Mouse (Mus musculus): ENCODE measurements at regions not wholly inside any gene's neighbourhood (a gene's known extent, or its start where the extent isn't known, plus 50 kb on each side); places are given as distances from the start of the nearest gene placed in this dataset.

DNA sequence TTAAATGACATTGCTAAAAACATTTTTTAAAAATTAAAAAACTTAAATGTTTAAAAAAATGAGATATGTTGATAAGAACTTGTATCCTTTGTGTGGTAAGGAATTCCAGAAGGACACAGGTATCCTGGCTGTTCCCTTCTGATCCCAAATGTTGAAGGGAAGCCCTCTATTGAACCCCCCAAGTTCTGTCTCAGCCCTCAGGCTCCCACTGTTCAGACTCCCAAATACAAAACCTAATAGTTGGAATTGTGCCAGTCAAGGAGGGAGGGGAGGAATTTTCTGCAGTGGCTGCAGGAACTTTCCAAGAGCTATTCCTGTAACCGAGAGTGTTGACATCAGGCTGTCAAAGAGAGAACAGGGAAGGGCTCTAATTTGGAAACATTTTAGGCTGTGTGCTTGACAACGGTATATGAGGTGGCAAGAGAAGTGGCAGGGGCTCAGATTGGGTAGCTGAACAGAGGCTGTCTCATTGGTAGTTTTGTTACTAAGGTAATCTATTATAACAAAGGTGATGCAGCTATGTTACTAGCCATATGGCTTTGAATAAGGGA lies 843.8 kb upstream of the A1bg start:
- no peak for DNase-seq

DNA sequence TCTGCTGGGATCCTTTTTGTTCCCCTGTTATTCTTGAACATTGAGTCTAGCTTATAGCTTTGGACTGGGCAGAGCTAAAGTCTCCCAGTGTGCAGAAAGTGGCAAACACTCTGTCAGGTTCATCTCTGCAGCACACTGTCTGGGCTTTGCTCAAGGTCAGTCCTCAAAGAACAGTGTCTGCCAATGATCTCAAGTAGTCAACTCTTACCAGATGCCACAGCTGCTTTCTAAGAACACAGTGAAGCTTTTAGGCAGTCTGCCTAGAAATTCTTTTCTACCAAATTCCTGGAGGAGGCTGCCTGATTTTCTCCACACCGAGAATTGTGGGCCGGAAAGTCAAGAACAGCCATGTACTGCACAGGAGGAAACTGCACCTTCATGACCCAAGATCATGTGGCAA lies 831.0 kb upstream of the A1bg start:
- DNase-seq, result no peak

GRCm38 (mm10) chr15:61723696-61724095 lies 800.9 kb upstream of the A1bg start:
- no peak for DNase-seq

- no peak for DNase-seq
Observed at GRCm38 (mm10) chr15:61718486-61718885, 795.7 kb upstream of the A1bg start.

DNA sequence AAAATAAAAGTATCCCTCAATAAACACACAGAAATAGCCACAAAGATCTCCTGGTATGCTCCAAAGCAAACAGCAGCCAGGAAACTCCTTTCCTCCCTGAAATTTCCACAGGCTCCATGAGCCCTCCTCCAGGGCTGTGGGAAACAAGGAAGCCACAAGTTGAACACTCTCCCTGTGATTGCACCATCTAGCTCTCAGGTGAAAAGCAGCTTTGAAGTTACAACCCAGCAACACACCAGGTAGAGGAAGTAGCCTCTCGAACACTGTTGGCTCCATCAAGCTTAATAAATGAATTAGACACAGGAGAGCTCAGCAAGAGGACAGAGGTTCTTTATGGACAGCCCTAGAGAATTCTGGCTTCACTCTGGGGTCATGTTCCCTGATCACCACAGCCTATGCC lies 794.4 kb upstream of the A1bg start:
- DNase-seq, result no peak

- no peak for DNase-seq
Observed at GRCm38 (mm10) chr15:61713953-61714352, 791.1 kb upstream of the A1bg start.

DNA sequence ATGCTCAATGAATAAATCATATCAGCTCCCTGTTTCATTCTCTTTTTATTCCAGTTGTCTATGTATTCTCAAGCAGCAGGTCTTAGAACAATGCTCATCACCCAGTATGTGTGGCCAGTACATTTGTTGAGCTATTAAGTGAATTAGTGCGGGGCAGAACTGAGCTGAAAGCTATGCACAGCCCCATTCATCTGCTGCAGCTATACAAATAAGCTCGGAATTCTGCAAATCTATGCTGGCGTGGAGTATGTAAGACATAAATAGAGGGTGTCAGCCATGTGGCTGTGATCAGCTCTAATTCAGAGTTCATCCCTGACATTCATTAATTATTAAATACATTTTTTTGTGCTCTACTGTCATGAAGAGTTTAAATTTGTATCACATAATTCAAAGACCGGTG lies 786.1 kb upstream of the A1bg start:
- DNase-seq, result no peak

DNA sequence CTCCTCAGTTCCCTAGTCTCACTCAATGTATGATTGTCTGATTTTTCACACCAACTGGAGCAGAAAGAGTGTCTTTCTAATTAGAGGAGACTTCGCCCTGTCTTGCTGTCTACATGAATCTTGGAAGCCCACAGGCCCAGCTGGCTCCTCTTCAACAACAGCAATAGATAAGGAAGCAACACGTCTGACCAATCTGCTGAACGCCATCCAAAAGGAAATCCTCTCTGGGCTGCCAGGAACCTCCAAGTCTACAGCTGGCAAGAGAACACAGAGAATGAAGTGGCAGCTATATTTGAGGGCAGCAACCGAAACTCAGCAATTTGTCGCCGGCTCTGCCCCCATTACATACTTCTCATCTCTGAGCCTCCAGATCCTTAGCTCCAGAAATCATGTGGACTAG lies 785.1 kb upstream of the A1bg start:
- DNase-seq, result no peak

DNA sequence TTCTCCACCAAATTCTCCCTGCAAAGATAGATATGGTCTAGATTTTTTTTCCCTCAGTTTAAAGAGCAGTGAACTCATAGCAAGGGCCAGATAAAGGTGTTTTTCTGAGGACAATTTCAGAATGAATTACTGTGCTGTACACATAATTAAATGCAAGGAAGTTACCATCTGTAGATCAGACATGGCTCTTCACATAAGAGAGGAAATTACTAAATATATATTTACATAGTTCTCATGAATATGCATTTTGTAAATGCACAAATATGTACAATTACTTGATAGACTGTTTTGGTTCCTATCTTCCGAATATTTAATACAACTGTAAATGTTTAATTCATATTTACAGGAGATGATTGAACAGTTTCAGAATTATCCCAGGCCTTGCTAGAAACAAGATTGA lies 769.9 kb upstream of the A1bg start:
- no peak for DNase-seq

DNA sequence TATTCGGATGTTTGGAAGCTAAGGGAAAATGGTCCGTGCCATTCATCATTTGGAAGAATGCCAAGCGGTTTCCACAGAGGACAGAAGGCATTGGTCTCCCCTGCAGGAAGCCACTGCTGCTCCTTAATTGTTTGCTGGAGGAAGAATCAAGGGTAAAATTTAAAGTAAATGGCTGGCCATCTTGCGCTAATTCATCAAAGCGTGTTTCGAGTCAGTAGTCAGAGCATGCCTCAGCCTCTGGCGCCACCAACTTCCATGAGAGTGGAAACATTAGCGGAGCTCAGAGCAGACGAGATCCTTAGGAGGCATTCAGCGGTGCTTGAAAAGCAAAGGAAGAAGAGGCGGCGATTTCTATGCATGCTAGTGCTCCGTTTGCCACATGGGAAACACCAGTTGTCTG lies 767.6 kb upstream of the A1bg start:
- DNase-seq, result peak; percentile 33 to 36

- peak in 1 of 2 experiments; percentile 3 for DNase-seq
Observed at GRCm38 (mm10) chr15:61689776-61690397, 767.1 kb upstream of the A1bg start.

DNA sequence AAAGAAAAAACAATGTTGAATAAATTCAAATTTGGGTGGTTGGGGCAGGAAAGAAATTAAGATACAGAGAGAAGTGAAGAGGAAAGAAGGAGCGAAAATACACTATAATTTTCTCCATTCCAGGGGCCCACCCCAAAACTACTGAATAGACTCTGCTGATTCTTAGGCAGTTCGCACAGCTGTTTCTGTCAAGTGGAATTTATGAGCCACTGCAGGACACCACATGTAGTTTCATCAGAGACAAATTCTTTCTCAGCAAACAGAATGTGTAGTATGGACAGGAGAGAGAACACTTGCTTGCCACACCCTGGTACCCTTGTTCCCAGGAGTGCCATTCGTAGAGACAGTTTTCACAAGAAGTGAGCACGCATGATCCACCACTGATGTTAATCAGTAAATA lies 760.2 kb upstream of the A1bg start:
- no peak for DNase-seq

DNA sequence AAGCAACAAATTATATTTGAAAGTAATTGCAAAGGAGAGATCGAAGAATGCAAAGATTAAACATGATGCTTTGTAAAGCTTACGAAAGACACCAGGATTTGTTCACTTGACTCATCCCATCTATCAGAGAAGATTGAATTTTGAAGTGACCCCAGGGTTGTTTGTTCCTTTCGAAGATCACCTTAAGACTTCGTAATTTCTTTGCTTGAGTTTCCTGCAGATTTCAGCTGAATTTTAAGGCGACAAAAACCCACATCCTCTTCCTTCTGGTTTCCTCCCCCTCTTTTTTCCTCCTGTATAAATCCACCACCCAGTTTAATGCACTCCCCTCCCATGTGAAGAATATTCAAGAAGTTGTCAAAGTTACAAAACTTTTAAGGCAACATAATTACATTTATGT lies 747.7 kb upstream of the A1bg start:
- DNase-seq, result no peak

DNA sequence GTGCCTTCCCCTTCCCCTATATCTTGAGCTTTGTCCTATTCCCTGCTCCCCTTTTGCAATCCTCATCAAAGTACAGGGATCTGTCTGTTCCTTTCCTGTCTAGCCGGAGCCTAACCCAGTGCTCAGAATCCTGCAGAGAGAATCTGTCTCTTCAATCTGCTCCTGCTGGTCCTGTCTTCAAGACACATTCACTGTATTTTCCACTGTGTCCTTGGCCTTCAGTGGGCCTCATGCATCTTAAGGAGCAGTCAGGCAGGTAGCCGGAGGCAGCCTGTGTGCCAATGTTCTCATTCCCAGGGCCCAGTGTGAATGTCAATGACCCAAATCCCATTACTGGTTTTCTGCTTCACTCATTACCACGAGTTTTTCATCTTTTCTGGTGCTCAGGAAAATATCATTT lies 737.8 kb upstream of the A1bg start:
- DNase-seq, result peak; percentile 17 to 34

- DNase-seq, result no peak
Observed at GRCm38 (mm10) chr15:61656951-61657350, 734.1 kb upstream of the A1bg start.

- DNase-seq, result no peak
Observed at GRCm38 (mm10) chr15:61654846-61655245, 732.0 kb upstream of the A1bg start.

- DNase-seq, result no peak
Observed at GRCm38 (mm10) chr15:61653853-61654252, 731.0 kb upstream of the A1bg start.

DNA sequence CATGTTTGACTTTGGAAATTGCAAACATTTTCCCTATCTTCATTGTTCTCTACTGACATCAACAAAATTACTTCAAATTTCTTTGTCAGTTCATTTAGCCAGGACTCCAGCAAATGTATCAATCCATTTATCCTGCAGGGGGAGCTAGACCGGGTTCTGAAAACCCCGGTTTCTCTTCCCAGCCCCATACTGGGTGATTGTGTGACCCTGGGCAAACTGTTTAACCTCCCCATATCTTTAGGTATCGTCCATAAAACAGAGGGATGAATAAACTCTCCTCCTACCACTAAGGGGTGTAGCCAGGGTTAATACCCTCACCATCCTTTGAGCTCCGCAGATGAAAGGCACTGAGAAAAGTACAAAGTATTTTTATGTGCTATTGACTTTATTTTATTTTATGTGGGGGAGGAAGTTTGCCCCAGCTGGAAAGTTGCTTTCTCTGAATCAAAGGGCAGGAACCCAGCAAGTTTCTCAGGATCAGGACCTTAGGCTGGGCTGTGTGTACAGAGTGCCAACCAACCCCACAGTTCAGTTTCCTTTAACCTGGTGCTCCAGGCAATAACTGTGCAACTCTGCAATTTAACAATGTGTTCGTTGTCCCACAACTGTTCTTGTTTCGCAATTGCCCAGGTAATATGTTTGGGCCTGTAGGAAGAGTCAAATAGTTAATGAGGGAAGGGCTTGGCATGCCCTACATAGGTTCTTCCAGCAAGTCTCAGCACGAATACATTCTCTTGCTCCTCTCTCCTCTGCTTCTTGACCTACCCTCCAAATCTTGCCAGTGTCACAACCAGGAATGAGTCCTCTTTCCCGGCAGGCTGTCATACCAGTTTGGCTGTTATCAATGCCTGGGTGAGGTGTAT lies 696.1 kb upstream of the A1bg start:
- no peak for DNase-seq

GRCm38 (mm10) chr15:61610662-61611061 lies 687.9 kb upstream of the A1bg start:
- DNase-seq, result no peak

- no peak for DNase-seq
Observed at GRCm38 (mm10) chr15:61609656-61610055, 686.8 kb upstream of the A1bg start.

- DNase-seq, result no peak
Observed at GRCm38 (mm10) chr15:61608301-61608731, 685.5 kb upstream of the A1bg start.

DNA sequence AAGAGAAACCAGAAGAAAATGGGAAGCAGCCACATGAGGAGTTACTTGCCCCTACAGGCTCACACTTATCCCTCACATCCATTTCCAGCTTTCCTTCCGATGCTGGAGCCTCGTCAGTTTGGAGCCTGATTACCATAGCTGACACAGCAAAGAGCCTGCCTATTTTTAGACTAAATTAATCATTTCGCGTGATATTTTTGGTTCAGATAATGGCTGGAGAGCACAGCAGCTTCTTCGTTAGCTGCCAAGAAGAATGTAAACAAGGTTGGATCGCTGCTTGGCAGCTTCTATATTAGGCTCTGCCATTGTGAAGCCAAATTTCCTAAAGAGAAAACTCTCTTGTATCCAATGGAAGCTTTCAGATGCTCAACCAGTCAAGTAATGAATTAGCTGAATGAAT lies 676.9 kb upstream of the A1bg start:
- DNase-seq, result no peak

DNA sequence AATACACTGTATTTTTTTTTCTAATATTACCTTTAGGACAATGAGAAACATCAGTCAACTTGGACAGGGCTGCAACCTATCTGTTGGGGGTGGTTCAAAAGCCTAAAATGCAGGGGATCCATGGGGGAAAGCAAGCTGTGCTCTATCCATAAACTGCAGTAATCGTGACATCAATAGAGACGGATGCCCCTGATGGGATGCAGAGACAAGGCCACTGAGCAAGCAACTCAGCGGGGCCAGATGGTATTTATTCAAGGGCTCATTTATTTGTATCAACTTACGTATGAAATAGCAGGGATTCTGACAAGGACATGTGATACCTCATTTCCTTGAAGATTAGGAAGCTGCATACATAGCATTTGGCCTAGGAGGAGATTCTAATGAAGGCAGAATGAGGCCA lies 673.5 kb upstream of the A1bg start:
- DNase-seq, result peak; percentile 11 to 12

DNA sequence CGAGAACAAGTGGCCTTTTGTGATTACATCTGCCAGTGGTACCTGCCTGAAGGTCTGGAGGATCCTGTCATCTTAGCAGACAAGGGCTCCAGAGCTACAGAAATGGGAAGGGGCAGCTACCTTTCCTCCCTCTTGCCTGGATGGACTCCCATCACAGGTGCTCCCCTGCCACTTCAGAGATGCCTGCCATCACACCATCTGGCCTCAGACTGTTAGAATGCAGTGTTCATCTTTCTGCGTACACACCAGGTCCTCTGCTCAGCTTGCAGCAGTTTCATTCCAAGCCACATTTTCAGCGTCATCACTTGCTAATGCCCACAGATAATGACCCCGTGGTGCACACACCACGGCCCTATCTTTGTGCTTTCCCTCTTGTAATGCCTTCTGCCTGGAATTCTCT lies 666.1 kb upstream of the A1bg start:
- DNase-seq, result no peak
